Mouse (Mus musculus) hematopoietic stem cell, adult 5-6 weeks (primary cell): ENCODE data around the gene Hsf5. TPM values are rescaled to one million over a fixed set of nuclear protein-coding genes. Genes with fewer than 3 reads are reported as not detected.

Source experiments
- ATAC-seq, 2 experiments: fragments of 125-278 bp in 1 of 2; replicated peaks in 1 of 2; 2 replicates each; pipeline ENCODE4 v1.8.0; 2016 to 2017; ENCODE audit warnings: inconsistent platforms in 2 of 2, mild to moderate bottlenecking in 2 of 2, moderate number of reproducible peaks in 2 of 2, low read depth in 1 of 2, moderate TSS enrichment in 1 of 2; ENCODE audit not compliant: low FRiP score in 2 of 2, poor library complexity in 2 of 2, severe bottlenecking in 2 of 2, insufficient read depth in 1 of 2, low TSS enrichment in 1 of 2
- total RNA-seq: library from RNA; stranded (forward); fragments of 172-1452, 232-1000 nt; gene quantifications from 2 replicates; pipeline ENCODE4 v1.2.3, GENCODE M21; 2017

The Hsf5 gene
- total RNA-seq, 1 experiment from 2014 or later = not detected

- no peak for ATAC-seq
Observed at GRCm38 (mm10) chr11:87611547-87611946, 5.4 kb upstream of the Hsf5 start.

GRCm38 (mm10) chr11:87613972-87614371, 3.0 kb upstream of the Hsf5 start:
- ATAC-seq = no peak

- ATAC-seq = no peak
Observed at GRCm38 (mm10) chr11:87615551-87615950, 1.4 kb upstream of the Hsf5 start.

- ATAC-seq = no peak
Observed at GRCm38 (mm10) chr11:87615952-87616351, 1.0 kb upstream of the Hsf5 start.

GRCm38 (mm10) chr11:87617606-87618005, 642 bp downstream of the Hsf5 start:
- no peak for ATAC-seq

GRCm38 (mm10) chr11:87623160-87623559, 6.2 kb downstream of the Hsf5 start:
- no peak for ATAC-seq

GRCm38 (mm10) chr11:87629859-87630258, 12.9 kb downstream of the Hsf5 start:
- peak; percentile 67 to 85 for ATAC-seq

- no peak; a peak in 1 of 4 replicates for ATAC-seq
Observed at GRCm38 (mm10) chr11:87638793-87639192, 21.8 kb downstream of the Hsf5 start.

- ATAC-seq = peak; percentile 91 to 96
Observed at GRCm38 (mm10) chr11:87639206-87639605, 22.2 kb downstream of the Hsf5 start.

- ATAC-seq = peak in 1 of 2 experiments; percentile 24; a peak in 2 of 4 replicates
Observed at GRCm38 (mm10) chr11:87642865-87643264, 25.9 kb downstream of the Hsf5 start.

GRCm38 (mm10) chr11:87654693-87655092, 37.7 kb downstream of the Hsf5 start:
- ATAC-seq = no peak; a peak in 1 of 4 replicates

GRCm38 (mm10) chr11:87659216-87659615, 42.3 kb downstream of the Hsf5 start:
- no peak for ATAC-seq

GRCm38 (mm10) chr11:87662407-87662806, 45.4 kb downstream of the Hsf5 start, which contains the start of gene Rnf43:
Rnf43 (plus strand) TSS chr11:87662722.
- ATAC-seq = peak; percentile 91 to 95

- ATAC-seq = no peak
Observed at GRCm38 (mm10) chr11:87662822-87663221, 45.9 kb downstream of the Hsf5 start.

GRCm38 (mm10) chr11:87663948-87664347, 47.0 kb downstream of the Hsf5 start:
- no peak for ATAC-seq

GRCm38 (mm10) chr11:87664521-87664920, 47.6 kb downstream of the Hsf5 start:
- no peak for ATAC-seq

- ATAC-seq = no peak
Observed at GRCm38 (mm10) chr11:87665224-87665623, 48.3 kb downstream of the Hsf5 start.

GRCm38 (mm10) chr11:87665658-87666057, 48.7 kb downstream of the Hsf5 start:
- ATAC-seq = no peak

- ATAC-seq = no peak
Observed at GRCm38 (mm10) chr11:87666256-87667035, 49.5 kb downstream of the Hsf5 start.
